In genomic region chr5:100162053-100162452, GRCm38 (mm10) we compare ENCODE assay signal across 14 mouse cellular contexts.
"Had no signal": no experiment of that assay in that cellular context is flagged by ENCODE, and none has a peak within 500 bp of the region (broad histone marks: within the 10 kb centered on the region; RNA-seq: fewer than 3 reads in every experiment).

No protein-coding gene starts in this region.

- H3K4me3 ChIP-seq: limb, embryonic 10.5 days; liver, embryonic 15.5 days; midbrain, embryonic 10.5 days; neural tube, embryonic 12.5 days had no signal

- DNase-seq: kidney, adult 11 months; kidney, postnatal 10 days; lung, embryonic 14.5 days; lung, postnatal 14 days; midbrain, embryonic 14.5 days; retina, postnatal 1 day; thymus, adult 2 months; thymus, postnatal 25 days had no signal

- H3K36me3 ChIP-seq: limb, embryonic 10.5 days; liver, embryonic 15.5 days; midbrain, embryonic 10.5 days; neural tube, embryonic 12.5 days had no signal

- H3K4me2 ChIP-seq: liver, embryonic 11.5 days; liver, embryonic 15.5 days; lung, embryonic 14.5 days; neural tube, embryonic 12.5 days had no signal

- H3K9me3 ChIP-seq: limb, embryonic 10.5 days; liver, embryonic 15.5 days; midbrain, embryonic 10.5 days; neural tube, embryonic 12.5 days had no signal

- H3K9ac ChIP-seq: liver, embryonic 15.5 days; lung, embryonic 14.5 days; neural tube, embryonic 12.5 days had no signal

- H3K27ac ChIP-seq: limb, embryonic 10.5 days; liver, embryonic 15.5 days; midbrain, embryonic 10.5 days; neural tube, embryonic 12.5 days; stomach, postnatal 0 days had no signal
